Mouse (Mus musculus): Measurements from ENCODE around the gene Gramd1b. TPM values are rescaled to one million over a fixed set of nuclear protein-coding genes. Genes with fewer than 3 reads are reported as not detected.
A peak's percentile ranks its signal among the peaks of the same experiment; 100 is the strongest.

Gene Gramd1b
- total and polyA plus RNA-seq, 2 experiments from 2014 or later = 3.2 to 17.4 TPM

- ATAC-seq (ENCODE audit: insufficient read depth, low read depth) = no peak
- no peaks in the 10 kb centered on the region for H3K36me3 ChIP-seq (replicated peaks; ENCODE audit: control insufficient read depth, insufficient read depth, low read length)
- H3K27me3 ChIP-seq (ENCODE audit: control insufficient read depth, insufficient read depth, low read length) = no peaks in the 10 kb centered on the region
- H3K4me2 ChIP-seq (ENCODE audit: low read depth, low read length) = no peak overlapping the region
- H3K4me3 ChIP-seq (ENCODE audit: low read depth, low read length) = no peak overlapping the region
- H3K9me3 ChIP-seq (replicated peaks; ENCODE audit: control insufficient read depth, low read length) = no peaks in the 10 kb centered on the region
- no peak overlapping the region for H3K27ac ChIP-seq (ENCODE audit: low read depth)
- WGBS = 83% methylated on average over 7 of the region's 7 CpGs
- H3K9ac ChIP-seq (replicated peaks; ENCODE audit: low read depth, low read length) = no peak overlapping the region
- H3K4me1 ChIP-seq (ENCODE audit: control insufficient read depth, insufficient read depth) = no peaks in the 10 kb centered on the region
- TF ChIP-seq EP300 (IDR thresholded peaks at IDR 0.05; ENCODE audit: low read depth) = no peak
- DNase-seq (ENCODE audit: low spot score) = no peak
Observed at GRCm38 (mm10) chr9:40279438-40279837, 251.7 kb downstream of the Gramd1b start.

GRCm38 (mm10) chr9:40277671-40278070, 253.5 kb downstream of the Gramd1b start:
- Histone ChIP-seq H3K9me3 (replicated peaks; ENCODE audit: control insufficient read depth, low read length) (no peaks in the 10 kb centered on the region), H3K9ac (replicated peaks; ENCODE audit: low read depth, low read length) (no peak overlapping the region), H3K27me3 (ENCODE audit: control insufficient read depth, insufficient read depth, low read length) (no peaks in the 10 kb centered on the region), H3K4me2 (ENCODE audit: low read depth, low read length) (no peak overlapping the region), H3K36me3 (replicated peaks; ENCODE audit: control insufficient read depth, insufficient read depth, low read length) (no peaks in the 10 kb centered on the region), H3K4me3 (ENCODE audit: low read depth, low read length) (no peak overlapping the region), H3K4me1 (ENCODE audit: control insufficient read depth, insufficient read depth) (peaks cover 4% of the 10 kb centered on the region), H3K27ac (ENCODE audit: low read depth) (no peak overlapping the region)
- ATAC-seq (ENCODE audit: insufficient read depth, low read depth) (no peak), DNase-seq (ENCODE audit: low spot score) (no peak)
- no peak for TF ChIP-seq CTCF (IDR thresholded peaks at IDR 0.05; ENCODE audit: low read depth)
- no peak for TF ChIP-seq EP300 (IDR thresholded peaks at IDR 0.05; ENCODE audit: low read depth)
- WGBS = 75% methylated on average over 3 of the region's 3 CpGs

GRCm38 (mm10) chr9:40275904-40276303, 255.3 kb downstream of the Gramd1b start:
- Histone ChIP-seq H3K4me2 (ENCODE audit: low read depth, low read length) (no peak overlapping the region), H3K27me3 (ENCODE audit: control insufficient read depth, insufficient read depth, low read length) (no peaks in the 10 kb centered on the region), H3K9me3 (replicated peaks; ENCODE audit: control insufficient read depth, low read length) (no peaks in the 10 kb centered on the region), H3K27ac (ENCODE audit: low read depth) (no peak overlapping the region), H3K36me3 (replicated peaks; ENCODE audit: control insufficient read depth, insufficient read depth, low read length) (no peaks in the 10 kb centered on the region), H3K4me3 (ENCODE audit: low read depth, low read length) (no peak overlapping the region), H3K4me1 (ENCODE audit: control insufficient read depth, insufficient read depth) (peaks cover 10% of the 10 kb centered on the region), H3K9ac (replicated peaks; ENCODE audit: low read depth, low read length) (no peak overlapping the region)
- 55% methylated on average over 5 of the region's 5 CpGs for WGBS
- no peak for TF ChIP-seq EP300 (IDR thresholded peaks at IDR 0.05; ENCODE audit: low read depth)
- TF ChIP-seq CTCF (IDR thresholded peaks at IDR 0.05; ENCODE audit: low read depth) = no peak
- DNase-seq (ENCODE audit: low spot score) (no peak), ATAC-seq (ENCODE audit: insufficient read depth, low read depth) (no peak)

GRCm38 (mm10) chr9:40272822-40273221, 258.4 kb downstream of the Gramd1b start:
- H3K27ac ChIP-seq (ENCODE audit: low read depth) = no peak overlapping the region
- no peak overlapping the region for H3K9ac ChIP-seq (replicated peaks; ENCODE audit: low read depth, low read length)
- ATAC-seq (ENCODE audit: insufficient read depth, low read depth) = no peak
- no peaks in the 10 kb centered on the region for H3K36me3 ChIP-seq (replicated peaks; ENCODE audit: control insufficient read depth, insufficient read depth, low read length)
- H3K27me3 ChIP-seq (ENCODE audit: control insufficient read depth, insufficient read depth, low read length) = peaks cover 18% of the 10 kb centered on the region; the same call in 1 of the 2 replicates
- no peaks in the 10 kb centered on the region for H3K9me3 ChIP-seq (replicated peaks; ENCODE audit: control insufficient read depth, low read length)
- no peak overlapping the region for H3K4me2 ChIP-seq (ENCODE audit: low read depth, low read length)
- no peak overlapping the region for H3K4me3 ChIP-seq (ENCODE audit: low read depth, low read length)
- TF ChIP-seq EP300 (IDR thresholded peaks at IDR 0.05; ENCODE audit: low read depth) (no peak), CTCF (IDR thresholded peaks at IDR 0.05; ENCODE audit: low read depth) (no peak)
- no peak for DNase-seq (ENCODE audit: low spot score)
- 66% methylated on average over 7 of the region's 7 CpGs for WGBS
- peaks cover 17% of the 10 kb centered on the region for H3K4me1 ChIP-seq (ENCODE audit: control insufficient read depth, insufficient read depth)

GRCm38 (mm10) chr9:40271075-40271474, 260.1 kb downstream of the Gramd1b start:
- Histone ChIP-seq H3K9me3 (replicated peaks; ENCODE audit: control insufficient read depth, low read length) (no peaks in the 10 kb centered on the region), H3K27me3 (ENCODE audit: control insufficient read depth, insufficient read depth, low read length) (peaks cover 18% of the 10 kb centered on the region; the same call in 1 of the 2 replicates), H3K36me3 (replicated peaks; ENCODE audit: control insufficient read depth, insufficient read depth, low read length) (no peaks in the 10 kb centered on the region), H3K4me2 (ENCODE audit: low read depth, low read length) (no peak overlapping the region), H3K9ac (replicated peaks; ENCODE audit: low read depth, low read length) (no peak overlapping the region), H3K4me1 (ENCODE audit: control insufficient read depth, insufficient read depth) (peaks cover 17% of the 10 kb centered on the region), H3K27ac (ENCODE audit: low read depth) (no peak overlapping the region), H3K4me3 (ENCODE audit: low read depth, low read length) (no peak overlapping the region)
- TF ChIP-seq CTCF (IDR thresholded peaks at IDR 0.05; ENCODE audit: low read depth) (no peak), EP300 (IDR thresholded peaks at IDR 0.05; ENCODE audit: low read depth) (no peak)
- no peak for ATAC-seq (ENCODE audit: insufficient read depth, low read depth)
- DNase-seq (ENCODE audit: low spot score) = no peak
- 45% methylated on average over 3 of the region's 3 CpGs for WGBS

GRCm38 (mm10) chr9:40269880-40270279, 261.3 kb downstream of the Gramd1b start:
- 22% methylated on average over 8 of the region's 8 CpGs for WGBS
- no peak for TF ChIP-seq EP300 (IDR thresholded peaks at IDR 0.05; ENCODE audit: low read depth)
- TF ChIP-seq CTCF (IDR thresholded peaks at IDR 0.05; ENCODE audit: low read depth) = no peak
- DNase-seq (ENCODE audit: low spot score) = no peak
- peak overlapping the region; percentile 53; the same call in 1 of the 2 replicates for H3K4me2 ChIP-seq (ENCODE audit: low read depth, low read length)
- H3K9me3 ChIP-seq (replicated peaks; ENCODE audit: control insufficient read depth, low read length) = no peaks in the 10 kb centered on the region
- H3K27ac ChIP-seq (ENCODE audit: low read depth) = no peak overlapping the region
- ATAC-seq (ENCODE audit: insufficient read depth, low read depth) = no peak
- peaks cover 17% of the 10 kb centered on the region for H3K4me1 ChIP-seq (ENCODE audit: control insufficient read depth, insufficient read depth)
- peak overlapping the region; percentile 27; the same call in 1 of the 2 replicates for H3K4me3 ChIP-seq (ENCODE audit: low read depth, low read length)
- H3K9ac ChIP-seq (replicated peaks; ENCODE audit: low read depth, low read length) = no peak overlapping the region
- H3K36me3 ChIP-seq (replicated peaks; ENCODE audit: control insufficient read depth, insufficient read depth, low read length) = no peaks in the 10 kb centered on the region
- peaks cover 18% of the 10 kb centered on the region; the same call in 1 of the 2 replicates for H3K27me3 ChIP-seq (ENCODE audit: control insufficient read depth, insufficient read depth, low read length)

Data from heart, postnatal 0 days (tissue).